Mouse (Mus musculus) urinary bladder, postnatal 36 days (tissue): ENCODE data around the gene Tssk6.

Experiments used
- DNase-seq, 2 experiments: peaks; one replicate each; pipeline ENCODE4 v3.0.0; 2022; ENCODE audit warnings: low spot score in 2 of 2, mixed read lengths in 1 of 2

Tssk6 gene

GRCm38 (mm10) chr8:69884141-69884540 lies 17.8 kb upstream of the Tssk6 start:
- no peak for DNase-seq

- DNase-seq, result no peak
Observed at GRCm38 (mm10) chr8:69887289-69888243, 14.4 kb upstream of the Tssk6 start, which contains the start of gene Cilp2. Gene Cilp2, minus strand, starts transcription at chr8:69887687.

- DNase-seq, result no peak
Observed at GRCm38 (mm10) chr8:69888244-69888866, 13.6 kb upstream of the Tssk6 start.

DNA sequence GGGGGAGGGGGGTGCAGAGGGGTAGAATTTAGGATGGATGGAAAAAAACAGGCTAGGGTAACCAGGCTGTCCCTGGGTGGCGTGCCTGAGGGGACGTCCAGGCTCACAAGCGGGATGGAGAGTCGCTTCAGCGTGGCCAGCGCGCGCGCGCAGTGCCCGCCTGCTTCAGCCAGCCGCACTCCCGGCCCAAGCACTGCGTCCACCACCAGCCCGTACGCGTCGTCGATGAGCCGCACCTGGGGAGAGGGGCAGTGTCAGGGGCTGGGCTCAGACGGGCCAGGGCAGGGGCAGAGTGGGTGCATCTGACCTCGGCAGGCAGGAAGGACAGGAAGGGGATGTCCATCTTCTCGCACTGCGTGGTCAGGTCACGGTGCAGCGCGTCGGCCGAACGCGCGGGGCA lies 13.1 kb upstream of the Tssk6 start:
- DNase-seq, result no peak

DNA sequence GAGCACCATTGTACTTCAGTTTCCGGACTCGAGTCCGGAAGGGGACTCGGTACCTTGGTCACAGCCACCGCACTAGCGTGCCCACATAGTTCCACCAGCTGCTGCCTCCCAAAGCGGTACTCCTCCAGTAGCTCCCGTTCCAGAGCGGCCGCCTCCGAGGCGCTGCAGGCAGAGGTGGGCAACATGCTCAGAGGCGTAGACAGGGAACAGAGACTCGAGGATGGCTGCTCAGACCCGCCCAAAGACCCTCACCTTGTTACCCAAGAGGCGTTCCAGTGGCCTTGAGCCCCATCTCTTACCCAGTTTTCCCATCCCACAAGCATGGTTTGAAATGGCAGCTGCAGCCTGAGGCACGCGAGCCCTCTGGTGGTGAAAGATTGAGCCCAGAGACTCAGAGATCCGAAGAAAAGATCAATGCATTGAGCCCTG lies 11.2 kb upstream of the Tssk6 start:
- DNase-seq, result peak in 1 of 2 experiments; percentile 40

DNA sequence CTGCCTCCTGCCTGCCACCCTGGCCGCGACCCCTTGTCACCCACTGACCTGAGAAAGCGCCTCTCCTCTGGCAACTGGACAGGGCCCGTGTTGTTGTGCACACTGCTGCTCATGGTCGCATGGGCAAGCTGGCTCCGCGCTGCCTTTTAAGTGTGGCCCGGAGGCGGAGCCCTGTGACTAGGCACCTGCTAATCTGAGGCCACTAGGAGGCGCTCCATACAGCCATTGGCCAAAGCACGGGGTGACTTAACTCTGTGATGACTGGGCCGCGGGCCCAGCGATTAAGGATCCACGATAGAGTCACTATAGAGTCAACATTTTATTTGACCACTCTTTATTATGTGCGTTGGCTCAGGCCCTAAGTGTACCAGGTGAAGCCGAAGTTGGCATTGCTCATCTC lies 8.1 kb upstream of the Tssk6 start:
- DNase-seq, result peak in 1 of 2 experiments; percentile 38

GRCm38 (mm10) chr8:69894836-69895332 lies 7.1 kb upstream of the Tssk6 start:
- DNase-seq, result no peak

DNA sequence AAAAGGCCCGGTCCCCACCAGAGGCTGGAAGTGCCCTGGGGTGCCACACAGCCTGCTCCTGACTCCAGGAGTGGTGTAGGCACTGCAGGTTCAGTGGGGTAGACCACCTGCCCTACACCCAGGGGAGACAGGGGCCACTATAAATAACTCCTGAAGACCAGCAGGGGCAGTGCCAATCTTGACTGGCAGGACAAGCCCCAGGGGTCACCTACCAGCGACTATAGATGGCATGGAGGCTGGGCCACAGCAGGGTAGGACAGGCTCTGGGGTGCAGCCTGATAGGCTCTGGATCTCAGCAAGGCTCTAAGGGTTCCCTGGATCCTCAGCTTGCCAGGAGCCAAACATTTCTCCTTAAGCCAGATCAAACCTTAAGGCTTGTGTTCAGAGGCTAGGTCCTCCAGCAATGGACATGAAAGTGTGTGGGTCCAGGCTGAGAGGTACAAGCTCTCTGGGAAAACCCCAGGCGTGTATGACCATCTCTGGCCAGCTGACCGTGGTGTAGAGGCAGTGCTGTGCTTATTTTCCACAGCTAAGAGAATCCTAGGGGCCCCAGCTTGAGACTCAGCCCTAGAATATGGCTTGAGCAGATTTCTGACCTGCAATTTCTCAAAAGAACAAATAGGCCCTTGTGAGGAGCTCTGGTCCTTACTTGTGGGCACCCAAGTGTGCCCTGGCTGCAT lies 6.1 kb upstream of the Tssk6 start:
- DNase-seq, result no peak

DNA sequence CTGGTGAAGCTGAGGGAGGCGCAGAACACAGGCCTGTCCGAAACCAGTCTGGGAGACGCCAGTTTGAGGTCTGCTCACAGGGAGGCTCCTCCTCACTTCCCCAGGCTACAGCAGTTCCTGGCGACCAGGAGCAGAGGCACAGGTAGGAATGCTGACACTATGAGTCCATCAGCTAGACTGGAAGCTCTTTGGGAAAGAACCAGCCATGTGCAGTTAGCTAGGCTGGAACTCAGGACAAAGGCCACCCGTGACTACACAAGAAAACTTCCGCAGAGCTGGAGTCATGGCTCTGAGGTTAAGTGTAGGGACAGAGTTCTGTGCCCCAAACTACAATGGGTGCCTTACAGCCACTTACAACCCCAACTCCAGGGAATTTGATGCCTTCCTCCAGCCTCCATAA lies 4.1 kb upstream of the Tssk6 start:
- no peak for DNase-seq

GRCm38 (mm10) chr8:69899876-69900275 lies 2.1 kb upstream of the Tssk6 start:
- DNase-seq, result no peak

DNA sequence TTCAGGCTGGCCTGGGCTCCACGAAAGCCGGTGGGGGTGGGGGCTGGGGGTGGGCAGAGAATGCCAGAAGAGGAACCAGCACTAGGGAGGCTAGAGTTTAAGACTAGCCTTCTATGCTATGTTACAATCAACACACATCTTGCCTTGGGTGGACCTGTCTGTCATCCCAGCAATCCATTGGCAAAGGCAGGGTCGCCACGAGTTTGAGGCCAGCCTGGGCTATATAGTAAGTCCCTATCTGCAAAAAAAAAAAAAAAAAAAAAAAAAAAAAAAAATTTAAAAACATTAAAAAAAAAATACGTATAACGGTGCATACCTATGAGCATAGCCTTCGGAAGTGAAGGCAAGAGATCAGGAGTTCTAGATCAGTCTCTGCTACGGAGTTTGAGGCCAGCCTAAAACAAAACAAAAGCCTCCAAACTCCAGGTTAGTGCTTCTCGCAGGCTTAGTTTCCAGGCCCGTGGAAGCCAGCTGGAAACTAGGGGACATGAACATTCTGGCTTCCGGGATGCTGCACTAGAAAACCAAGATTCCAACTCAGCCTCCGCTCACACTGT lies 1.0 kb upstream of the Tssk6 start:
- no peak for DNase-seq

DNA sequence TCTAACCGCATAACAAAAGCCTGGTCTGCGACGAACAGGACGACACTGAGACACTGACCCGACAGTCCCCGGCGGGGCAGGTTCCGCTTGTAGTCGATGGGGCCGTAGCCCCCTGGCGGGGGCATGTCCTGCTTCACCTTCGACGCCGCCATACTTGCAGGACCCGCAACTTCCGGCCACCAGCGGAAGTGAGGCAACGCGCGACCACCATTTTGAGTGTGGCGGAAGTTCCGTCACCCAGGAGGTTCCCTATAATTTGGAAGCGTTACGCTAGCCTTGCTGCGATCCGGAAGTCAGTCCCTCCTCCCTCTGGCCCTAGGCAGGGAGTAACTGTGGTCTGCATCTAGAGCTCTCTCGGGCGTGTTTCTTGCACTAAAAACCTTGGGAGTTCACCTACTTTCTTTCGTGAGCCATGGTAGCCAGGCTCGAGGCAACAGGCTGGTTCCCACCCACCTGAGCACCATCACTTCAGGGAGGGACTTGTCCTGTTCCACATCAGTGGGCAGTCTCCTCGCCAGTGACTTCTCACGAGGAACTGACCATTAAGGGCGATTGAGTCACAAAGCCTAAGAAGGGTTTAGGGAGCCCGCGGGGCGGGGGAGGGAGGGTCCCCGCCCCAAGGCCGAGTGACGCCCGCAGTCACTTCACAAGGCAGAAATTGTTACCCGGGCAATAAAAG lies 361 bp upstream of the Tssk6 start:
- DNase-seq, result peak; percentile 98 to 99

DNA sequence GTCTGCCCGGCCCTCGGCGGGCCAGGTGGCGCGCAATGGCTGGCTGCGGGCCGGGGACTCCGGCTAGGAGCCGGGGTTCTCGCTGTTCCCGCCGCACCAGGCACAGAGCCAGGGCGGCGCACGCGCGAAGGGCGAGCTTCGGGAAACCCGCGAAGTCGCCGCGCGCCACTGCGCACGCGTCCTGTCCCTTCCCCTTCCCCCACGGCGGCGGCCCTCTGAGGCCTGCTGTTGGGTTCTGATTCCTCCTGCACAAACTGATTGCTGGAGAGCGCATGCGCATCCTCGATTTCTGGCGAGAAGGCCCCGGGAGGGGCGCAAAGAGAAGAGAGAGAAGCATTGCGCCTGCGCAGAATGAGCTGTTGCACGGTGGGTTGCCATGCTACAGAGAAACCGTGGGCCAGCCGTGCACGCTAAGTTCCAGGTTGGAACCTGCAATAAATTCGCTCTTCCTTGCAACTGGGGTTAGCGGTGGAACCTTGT lies 1.1 kb downstream of the Tssk6 start:
- peak; percentile 96 to 99 for DNase-seq

GRCm38 (mm10) chr8:69904096-69904495 lies 2.1 kb downstream of the Tssk6 start:
- DNase-seq, result no peak

DNA sequence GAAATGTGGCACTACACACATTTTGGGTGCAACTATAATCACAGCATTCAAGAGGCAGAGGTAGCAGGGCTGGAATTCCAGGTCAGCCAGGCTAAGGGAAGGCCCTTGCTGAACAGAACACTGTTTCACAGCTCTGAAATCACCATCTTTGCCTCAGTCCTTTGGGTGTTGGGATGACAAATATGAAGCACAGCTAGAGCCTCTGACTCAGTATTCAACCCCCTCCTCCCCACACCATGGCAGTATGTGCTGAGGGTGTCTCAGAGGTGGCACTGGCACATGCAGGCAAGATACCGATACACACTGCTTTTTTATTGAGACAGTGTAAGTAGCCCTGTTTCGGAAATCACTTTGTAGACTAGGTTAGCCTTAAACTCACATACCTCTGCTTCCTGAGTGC lies 4.3 kb downstream of the Tssk6 start:
- DNase-seq, result no peak

GRCm38 (mm10) chr8:69907106-69907505 lies 5.1 kb downstream of the Tssk6 start:
- DNase-seq, result no peak

DNA sequence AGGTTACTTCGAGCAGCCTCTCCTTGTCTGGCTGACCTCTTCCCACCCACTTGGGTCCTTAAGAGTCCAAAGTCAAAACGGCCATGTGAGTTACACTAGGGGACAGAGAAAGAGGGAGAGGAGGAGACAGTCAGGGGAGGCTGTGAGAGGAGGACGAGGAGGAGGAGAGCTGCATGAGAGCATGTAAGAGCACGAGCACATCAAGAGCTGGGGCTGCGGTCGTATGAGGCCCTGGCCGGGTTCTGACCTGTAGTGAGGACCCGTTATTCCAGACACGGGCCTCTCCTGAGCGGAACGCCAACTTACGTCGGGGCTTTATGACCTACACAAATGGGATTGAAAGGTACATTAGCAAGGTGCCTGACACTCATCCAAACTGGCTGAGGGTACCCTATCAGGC lies 9.9 kb downstream of the Tssk6 start:
- DNase-seq, result no peak

DNA sequence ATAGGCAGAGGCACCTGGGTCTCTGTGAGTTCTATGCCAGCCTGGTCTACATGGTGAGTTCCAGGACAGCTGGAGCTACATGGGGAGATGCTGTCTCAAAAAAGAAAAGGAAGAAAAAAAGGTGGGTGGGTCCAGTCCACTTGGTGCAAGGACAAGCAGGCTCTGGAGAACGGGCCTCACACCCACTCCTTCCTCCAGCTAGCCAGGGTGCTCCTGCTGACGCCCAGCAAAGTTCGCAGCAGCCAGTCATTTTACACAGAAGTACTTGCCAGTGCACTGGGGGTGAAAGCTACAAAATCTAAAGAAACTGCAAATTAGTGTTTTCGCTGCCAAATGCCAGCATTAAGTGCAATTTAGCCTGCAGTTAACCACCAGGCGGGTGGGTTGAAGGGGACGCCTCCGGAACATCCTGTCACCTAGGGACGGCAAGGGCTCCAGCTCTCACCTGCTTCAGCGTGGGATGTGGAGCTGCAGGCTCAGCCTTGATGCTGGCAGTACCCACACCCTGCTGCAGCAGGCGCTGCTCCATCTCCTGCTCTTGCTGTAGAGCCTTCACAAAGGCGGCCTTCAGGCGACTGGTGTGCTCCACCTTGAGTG lies 10.6 kb downstream of the Tssk6 start:
- DNase-seq, result no peak

DNA sequence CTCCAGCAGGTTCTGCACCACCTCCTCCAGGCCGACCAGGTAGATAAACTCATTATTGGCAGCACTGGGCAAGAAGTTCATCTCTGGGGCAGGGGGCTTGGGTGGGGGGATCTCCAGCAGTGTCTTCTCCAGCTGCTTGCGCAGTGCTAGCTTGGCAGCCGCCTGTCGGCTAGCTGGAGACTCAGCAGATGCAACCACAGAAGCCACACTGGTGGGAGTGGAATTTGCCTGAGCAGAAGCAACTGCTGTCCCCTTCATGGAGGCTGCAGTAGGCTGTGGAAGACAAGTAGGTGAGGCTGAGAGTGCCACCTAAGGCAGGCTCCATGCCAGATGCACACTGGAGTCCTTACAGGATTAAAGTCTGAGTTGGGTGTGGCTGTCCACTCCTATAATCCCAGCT lies 12.5 kb downstream of the Tssk6 start:
- no peak for DNase-seq

- DNase-seq, result no peak
Observed at GRCm38 (mm10) chr8:69915748-69916147, 13.8 kb downstream of the Tssk6 start.

DNA sequence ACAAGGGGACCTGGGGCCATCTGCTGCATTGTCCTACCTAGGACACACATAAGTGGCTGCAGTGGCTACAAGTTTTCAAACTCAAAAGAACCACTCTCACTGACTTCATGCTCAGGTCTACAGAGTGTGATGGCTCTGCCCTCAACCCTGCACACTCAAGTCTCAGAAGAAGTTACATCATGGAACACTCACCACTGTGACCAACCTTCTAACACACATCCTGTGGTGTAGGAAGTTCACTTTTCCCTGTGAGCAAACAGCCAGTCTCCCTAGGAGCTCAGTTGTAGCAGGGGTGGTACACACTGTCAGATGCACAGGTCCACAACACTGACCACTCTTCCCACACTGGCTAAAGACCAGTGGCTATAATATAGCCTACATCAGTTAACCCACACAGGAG lies 16.5 kb downstream of the Tssk6 start:
- DNase-seq, result no peak
